Mouse (Mus musculus) heart, embryonic 13.5 days (tissue): ENCODE data around the gene Foxf2. TPM values are rescaled to one million over a fixed set of nuclear protein-coding genes. Genes with fewer than 3 reads are reported as not detected.

ENCODE experiments used
- ATAC-seq: fragments of 200-750 bp; cut with Nextera tagmentation; 2 replicates; pipeline ENCODE4 v1.8.0; 2017; ENCODE audit warnings: moderate TSS enrichment; ENCODE audit not compliant: insufficient number of reproducible peaks, low FRiP score, low TSS enrichment; ENCODE audit errors: extremely low read depth
- H3K27ac ChIP-seq: fragments of 300-500 bp; sonication (generic); replicated peaks from 2 replicates; pipeline ENCODE4 v1.5.1; 2015; ENCODE audit warnings: moderate library complexity, mild to moderate bottlenecking, inconsistent platforms
- H3K27me3 ChIP-seq: fragments of 300-500 bp; sonication (generic); replicated peaks from 2 replicates; pipeline ENCODE4 v1.6.1; 2015; ENCODE audit warnings: mild to moderate bottlenecking, inconsistent platforms
- H3K36me3 ChIP-seq: fragments of 300-500 bp; sonication (generic); 2 replicates; pipeline ENCODE4 v1.6.1; 2015; ENCODE audit warnings: mild to moderate bottlenecking, inconsistent platforms
- H3K4me1 ChIP-seq: fragments of 300-500 bp; sonication (generic); 2 replicates; pipeline ENCODE4 v1.6.1; 2015; ENCODE audit warnings: inconsistent platforms
- H3K4me2 ChIP-seq: fragments of 300-500 bp; sonication (generic); 2 replicates; pipeline ENCODE4 v1.6.1; 2015; ENCODE audit warnings: inconsistent platforms, mild to moderate bottlenecking, moderate library complexity
- H3K4me3 ChIP-seq: fragments of 300-500 bp; sonication (generic); 2 replicates; pipeline ENCODE4 v1.5.1; 2015; ENCODE audit warnings: moderate library complexity, mild to moderate bottlenecking, inconsistent platforms
- H3K9ac ChIP-seq: fragments of 300-500 bp; sonication (generic); 2 replicates; pipeline ENCODE4 v1.6.1; 2015; ENCODE audit warnings: inconsistent platforms, mild to moderate bottlenecking, moderate library complexity
- H3K9me3 ChIP-seq: fragments of 300-500 bp; sonication (generic); 2 replicates; pipeline ENCODE4 v1.6.1; 2016; ENCODE audit warnings: inconsistent platforms
- WGBS: fragments of 180-500 bp; shearing (Covaris S2); methylation state at CpG from one replicate; pipeline ENCODE4 v1.1.7; 2015; ENCODE audit warnings: mixed read lengths; 5-methylcytosine and 5-hydroxymethylcytosine counted together
- polyA plus RNA-seq: library from polyadenylated mRNA; unstranded; fragments of >200 nt; fragmentation: Nextera tagmentation; extraction: Ambion mirVana; gene quantifications from 2 replicates; pipeline ENCODE4 v1.2.1, GENCODE M21; 2015

The Foxf2 gene
- polyA plus RNA-seq, 1 experiment from 2014 or later: 1.0 TPM

GRCm38 (mm10) chr13:31618416-31618815 lies 7.2 kb upstream of the Foxf2 start:
- Histone ChIP-seq H3K4me3 (peak overlapping the region; percentile 45), H3K36me3 (no peaks in the 10 kb centered on the region), H3K4me1 (peaks cover 28% of the 10 kb centered on the region), H3K9ac (no peak overlapping the region), H3K27me3 (peaks cover 100% of the 10 kb centered on the region), H3K4me2 (peak overlapping the region; percentile 68), H3K27ac (no peak overlapping the region), H3K9me3 (no peaks in the 10 kb centered on the region)
- no peak for ATAC-seq
- 0% methylated on average over 14 of the region's 14 CpGs for WGBS

GRCm38 (mm10) chr13:31618919-31619655 lies 6.5 kb upstream of the Foxf2 start:
- no peaks in the 10 kb centered on the region for H3K36me3 ChIP-seq
- no peak overlapping the region for H3K9ac ChIP-seq
- H3K27ac ChIP-seq: no peak overlapping the region
- H3K9me3 ChIP-seq: no peaks in the 10 kb centered on the region
- H3K4me1 ChIP-seq: peaks cover 28% of the 10 kb centered on the region
- WGBS: 4% methylated on average over 18 of the region's 18 CpGs
- peak overlapping the region; percentile 68 for H3K4me2 ChIP-seq
- peaks cover 100% of the 10 kb centered on the region for H3K27me3 ChIP-seq
- H3K4me3 ChIP-seq: peak overlapping the region; percentile 45
- no peak for ATAC-seq

DNA sequence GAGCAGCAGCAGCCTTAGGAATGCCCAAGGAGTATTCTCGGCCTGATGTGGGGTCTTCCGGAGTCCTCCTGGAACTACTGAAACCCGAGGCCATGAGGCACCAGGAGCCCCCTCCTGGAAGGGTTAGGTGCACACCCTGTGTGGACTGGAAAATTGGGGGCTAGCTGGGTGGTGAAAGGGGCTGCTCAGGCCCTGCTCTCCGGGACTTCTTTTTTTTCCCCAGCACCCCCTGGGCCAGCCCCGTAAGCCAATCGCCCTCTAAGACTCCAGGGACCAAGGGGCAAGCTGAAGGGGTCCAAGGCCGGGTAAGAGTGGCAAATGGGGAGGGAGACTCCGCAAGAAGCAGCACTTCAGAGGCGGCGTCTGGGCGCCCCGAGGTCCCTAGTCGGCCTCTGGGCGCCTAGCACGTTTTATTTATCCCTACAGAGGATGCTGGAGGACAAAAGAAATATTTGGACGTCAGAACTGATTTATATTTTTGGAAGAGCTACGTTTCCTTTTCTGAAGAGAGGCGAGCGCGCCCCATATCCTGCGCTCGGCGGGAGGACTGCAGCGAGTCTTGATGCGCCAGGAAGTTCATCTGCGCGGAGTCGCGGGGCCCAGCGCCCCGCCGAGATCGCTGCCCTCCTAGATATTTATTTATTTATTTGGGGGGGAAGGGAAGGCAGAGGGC lies 5.7 kb upstream of the Foxf2 start:
- WGBS: under 1% methylated on average over 33 of the region's 33 CpGs
- Histone ChIP-seq H3K4me3 (peak overlapping the region; percentile 29), H3K9ac (no peak overlapping the region), H3K4me1 (peaks cover 30% of the 10 kb centered on the region), H3K36me3 (no peaks in the 10 kb centered on the region), H3K27me3 (peaks cover 100% of the 10 kb centered on the region), H3K27ac (no peak overlapping the region), H3K9me3 (no peaks in the 10 kb centered on the region), H3K4me2 (peak overlapping the region; percentile 49)
- ATAC-seq: no peak

DNA sequence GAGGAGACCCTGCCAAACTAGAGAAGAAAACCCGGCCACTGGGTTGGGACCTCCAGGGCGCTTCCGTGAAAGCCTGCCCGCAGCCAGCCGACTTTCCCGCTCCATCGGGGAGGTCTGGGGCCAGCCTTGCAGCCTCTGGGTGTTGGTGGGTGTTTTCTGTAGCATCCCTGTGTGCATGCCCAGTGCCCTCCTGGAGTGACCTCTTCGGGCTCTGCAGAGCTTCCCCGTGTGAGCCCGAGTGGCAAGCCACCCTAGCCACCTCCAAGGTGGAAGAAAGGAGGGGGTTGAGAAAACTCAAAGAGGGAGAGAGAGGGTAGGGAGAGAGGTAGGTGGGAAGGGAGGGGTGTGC lies 5.1 kb upstream of the Foxf2 start:
- ATAC-seq: no peak
- Histone ChIP-seq H3K4me1 (peaks cover 32% of the 10 kb centered on the region), H3K27me3 (peaks cover 100% of the 10 kb centered on the region), H3K9ac (no peak overlapping the region), H3K9me3 (no peaks in the 10 kb centered on the region), H3K4me2 (peak overlapping the region; percentile 49), H3K4me3 (peak overlapping the region; percentile 29), H3K27ac (no peak overlapping the region), H3K36me3 (no peaks in the 10 kb centered on the region)
- WGBS: 1% methylated on average over 10 of the region's 10 CpGs

DNA sequence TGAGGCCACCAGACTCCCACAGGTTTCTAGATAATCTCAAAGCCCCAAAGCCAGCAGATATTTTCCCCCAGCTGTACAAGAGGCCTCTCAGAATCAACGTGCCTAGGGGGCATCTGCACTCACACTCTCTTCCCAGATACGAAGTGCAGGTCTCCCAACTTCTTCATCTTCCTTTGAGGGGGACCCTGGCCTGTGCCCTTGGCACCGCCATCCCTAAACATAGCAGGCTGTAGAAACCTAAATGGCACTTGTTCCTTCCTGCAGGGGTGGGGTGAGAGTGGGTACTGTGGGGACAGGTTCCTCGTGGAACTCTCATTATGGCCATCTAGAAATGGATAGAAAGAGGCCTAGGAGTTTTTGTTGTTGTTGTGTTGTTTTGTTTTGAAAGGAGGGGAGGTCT lies 4.7 kb upstream of the Foxf2 start:
- H3K9me3 ChIP-seq: no peaks in the 10 kb centered on the region
- H3K4me1 ChIP-seq: peaks cover 37% of the 10 kb centered on the region
- peaks cover 100% of the 10 kb centered on the region for H3K27me3 ChIP-seq
- 19% methylated on average over 4 of the region's 4 CpGs for WGBS
- no peaks in the 10 kb centered on the region for H3K36me3 ChIP-seq
- no peak for ATAC-seq
- H3K4me2 ChIP-seq: no peak overlapping the region
- H3K9ac ChIP-seq: no peak overlapping the region
- no peak overlapping the region for H3K27ac ChIP-seq
- H3K4me3 ChIP-seq: no peak overlapping the region

DNA sequence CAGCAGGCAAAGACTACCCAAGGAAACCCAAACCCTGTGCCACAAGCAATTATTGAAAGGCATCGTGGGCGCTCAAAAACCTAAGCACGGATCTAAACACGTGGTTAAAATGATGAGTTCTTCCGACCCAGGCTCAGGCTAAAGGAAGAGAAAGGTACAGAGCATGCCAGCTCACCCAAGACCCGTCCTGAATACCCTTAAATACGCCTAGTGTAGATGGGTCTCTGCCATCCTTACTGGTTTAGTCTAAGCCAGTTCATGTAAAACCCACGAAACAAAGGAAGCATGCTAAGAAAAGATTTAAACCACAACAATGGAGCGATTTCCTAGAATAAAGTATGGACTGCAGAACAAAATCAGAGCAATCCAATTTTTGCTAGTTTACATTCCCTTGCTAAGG lies 3.9 kb upstream of the Foxf2 start:
- H3K36me3 ChIP-seq: no peaks in the 10 kb centered on the region
- no peak overlapping the region for H3K9ac ChIP-seq
- H3K4me1 ChIP-seq: peaks cover 45% of the 10 kb centered on the region
- WGBS: 5% methylated on average over 9 of the region's 9 CpGs
- no peaks in the 10 kb centered on the region for H3K9me3 ChIP-seq
- no peak overlapping the region for H3K4me3 ChIP-seq
- ATAC-seq: no peak
- H3K27me3 ChIP-seq: peaks cover 100% of the 10 kb centered on the region
- no peak overlapping the region for H3K4me2 ChIP-seq
- H3K27ac ChIP-seq: no peak overlapping the region

GRCm38 (mm10) chr13:31622371-31622770 lies 3.2 kb upstream of the Foxf2 start:
- 5% methylated on average over 3 of the region's 3 CpGs for WGBS
- no peak overlapping the region for H3K27ac ChIP-seq
- no peaks in the 10 kb centered on the region for H3K9me3 ChIP-seq
- H3K4me3 ChIP-seq: no peak overlapping the region
- no peaks in the 10 kb centered on the region for H3K36me3 ChIP-seq
- peaks cover 100% of the 10 kb centered on the region for H3K27me3 ChIP-seq
- H3K4me2 ChIP-seq: no peak overlapping the region
- H3K4me1 ChIP-seq: peaks cover 48% of the 10 kb centered on the region
- ATAC-seq: no peak
- no peak overlapping the region for H3K9ac ChIP-seq

DNA sequence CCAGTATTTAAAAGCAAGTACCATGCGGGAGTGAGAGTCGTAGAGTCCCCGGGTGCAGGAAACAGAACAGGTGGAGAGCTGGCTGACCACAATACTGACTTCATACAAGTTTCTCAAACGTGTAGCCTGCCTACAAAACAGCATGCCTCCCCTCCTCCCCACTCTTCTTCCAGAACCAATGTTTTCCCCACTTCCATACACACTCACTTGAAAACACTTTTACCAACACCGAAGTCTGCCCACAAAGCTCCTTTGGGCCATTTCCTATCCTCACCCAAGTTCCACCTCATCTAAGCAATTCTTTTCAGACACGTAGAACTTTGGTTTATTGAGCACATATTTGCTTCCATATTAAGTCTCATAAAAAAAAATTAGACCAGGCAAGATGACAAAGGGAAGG lies 2.3 kb upstream of the Foxf2 start:
- H3K36me3 ChIP-seq: no peaks in the 10 kb centered on the region
- no peak overlapping the region for H3K4me3 ChIP-seq
- no peak overlapping the region for H3K9ac ChIP-seq
- peaks cover 42% of the 10 kb centered on the region for H3K4me1 ChIP-seq
- WGBS: 2% methylated on average over 6 of the region's 6 CpGs
- no peak overlapping the region for H3K27ac ChIP-seq
- ATAC-seq: no peak
- no peaks in the 10 kb centered on the region for H3K9me3 ChIP-seq
- peaks cover 100% of the 10 kb centered on the region for H3K27me3 ChIP-seq
- H3K4me2 ChIP-seq: no peak overlapping the region

GRCm38 (mm10) chr13:31623906-31624860 lies 1.4 kb upstream of the Foxf2 start:
- H3K27me3 ChIP-seq: peaks cover 100% of the 10 kb centered on the region
- H3K4me3 ChIP-seq: peak overlapping the region; percentile 60
- peaks cover 45% of the 10 kb centered on the region for H3K4me1 ChIP-seq
- ATAC-seq: no peak
- no peak overlapping the region for H3K9ac ChIP-seq
- H3K27ac ChIP-seq: no peak overlapping the region
- H3K36me3 ChIP-seq: no peaks in the 10 kb centered on the region
- no peaks in the 10 kb centered on the region for H3K9me3 ChIP-seq
- H3K4me2 ChIP-seq: peak overlapping the region; percentile 91
- WGBS: 4% methylated on average over 19 of the region's 20 CpGs

DNA sequence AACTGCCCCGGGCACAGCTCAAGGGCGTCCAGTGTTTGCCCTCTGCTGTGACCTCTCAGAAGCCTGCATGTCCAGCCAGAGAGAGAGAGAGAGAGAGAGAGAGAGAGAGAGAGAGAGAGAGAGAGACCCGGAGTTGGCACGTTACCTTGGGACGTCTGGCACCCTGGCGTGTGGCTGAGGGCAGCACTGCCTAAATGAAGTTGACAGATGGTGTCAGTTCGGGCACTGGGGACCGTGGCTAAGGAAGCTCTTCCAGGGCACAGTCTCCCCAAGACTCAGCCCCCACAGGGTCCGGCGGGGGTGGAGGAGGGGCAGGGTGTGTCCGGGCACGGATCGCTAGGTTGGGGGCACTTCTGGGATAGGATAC lies 667 bp upstream of the Foxf2 start:
- no peaks in the 10 kb centered on the region for H3K36me3 ChIP-seq
- H3K9ac ChIP-seq: no peak overlapping the region; the same call in 1 of the 2 replicates
- H3K9me3 ChIP-seq: no peaks in the 10 kb centered on the region
- H3K4me3 ChIP-seq: peak overlapping the region; percentile 60
- no peak for ATAC-seq
- under 1% methylated on average over 13 of the region's 13 CpGs for WGBS
- H3K4me2 ChIP-seq: peak overlapping the region; percentile 91
- peaks cover 100% of the 10 kb centered on the region for H3K27me3 ChIP-seq
- peaks cover 48% of the 10 kb centered on the region for H3K4me1 ChIP-seq
- H3K27ac ChIP-seq: no peak overlapping the region

GRCm38 (mm10) chr13:31626183-31626801 lies 676 bp downstream of the Foxf2 start:
- Histone ChIP-seq H3K36me3 (no peaks in the 10 kb centered on the region), H3K4me3 (peak overlapping the region; percentile 60), H3K4me2 (peak overlapping the region; percentile 91), H3K27ac (no peak overlapping the region), H3K27me3 (peaks cover 100% of the 10 kb centered on the region), H3K9me3 (no peaks in the 10 kb centered on the region), H3K4me1 (peaks cover 43% of the 10 kb centered on the region), H3K9ac (peak overlapping the region; percentile 68)
- WGBS: under 1% methylated on average over 59 of the region's 60 CpGs
- no peak for ATAC-seq
